Mouse (Mus musculus): ENCODE measurements at regions not wholly inside any gene's neighbourhood (a gene's known extent, or its start where the extent isn't known, plus 50 kb on each side); places are given as distances from the start of the nearest gene placed in this dataset.

- DNase-seq (ENCODE audit: low spot score) = no peak
- intact Hi-C loops (cut with DNase I) = no loop called here
Observed at GRCm38 (mm10) chr10:109188761-109189503, 178.2 kb upstream of the Syt1 start.

DNA sequence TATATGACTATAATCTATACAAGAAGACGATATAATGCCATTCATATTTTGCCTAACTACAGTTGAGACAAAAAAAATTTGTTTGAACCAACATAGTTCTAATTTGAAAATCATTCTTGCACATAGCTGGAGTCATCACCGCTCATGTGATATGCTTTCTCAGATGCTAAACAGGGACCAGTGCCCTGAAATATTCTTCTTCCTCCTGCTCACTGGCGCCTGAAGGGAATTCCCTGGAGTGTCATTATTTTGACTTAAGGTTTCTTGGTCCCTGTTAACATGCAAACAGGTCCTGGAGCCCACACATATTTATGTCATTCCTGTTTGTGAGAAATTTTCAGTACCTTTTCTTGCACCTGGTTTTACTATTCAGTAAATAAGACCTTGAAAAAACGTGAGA lies 177.5 kb upstream of the Syt1 start:
- DNase-seq (ENCODE audit: low spot score) = no peak
- intact Hi-C loops (cut with DNase I) = no loop called here

DNA sequence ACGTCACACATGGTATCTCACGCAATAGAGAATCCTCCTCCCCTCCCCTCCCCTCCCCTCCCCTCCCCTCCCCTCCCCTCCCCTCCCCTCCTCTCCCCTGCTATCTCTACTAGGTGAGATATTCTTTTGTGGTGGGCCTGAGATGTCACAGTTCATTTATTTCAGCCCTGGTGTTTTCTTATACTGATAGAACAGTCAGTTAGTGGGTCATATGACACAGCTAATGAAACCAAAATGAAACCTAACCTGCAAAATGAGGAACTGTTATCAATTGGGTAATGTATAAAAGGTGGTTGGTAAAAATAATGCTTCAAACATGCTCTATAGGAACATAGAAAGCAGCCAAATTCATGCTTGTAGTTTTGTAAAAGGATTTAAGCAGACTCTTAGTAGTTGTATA lies 174.5 kb upstream of the Syt1 start:
- no peak for DNase-seq (ENCODE audit: low spot score)
- intact Hi-C loops (cut with DNase I) = no loop called here

DNA sequence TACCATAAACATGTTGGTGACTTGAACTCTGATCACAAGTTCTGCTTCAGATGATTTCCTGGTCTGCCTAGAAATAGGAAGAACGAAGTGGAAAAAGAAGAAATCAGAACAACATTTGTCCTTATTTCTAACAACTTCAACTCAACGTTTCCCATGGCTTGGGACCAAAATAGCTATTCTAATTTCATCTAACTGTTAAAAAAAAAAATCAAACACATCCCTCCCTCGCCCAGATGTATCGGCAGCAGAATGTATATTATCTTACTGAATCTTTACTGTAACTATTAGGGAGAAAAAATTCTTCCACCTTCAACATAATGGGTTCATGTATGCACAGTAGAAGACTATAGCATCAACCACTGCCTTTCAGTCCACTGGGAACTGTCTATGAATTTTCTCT lies 169.7 kb upstream of the Syt1 start:
- no peak for DNase-seq (ENCODE audit: low spot score)
- intact Hi-C loops (cut with DNase I) = no loop called here

DNA sequence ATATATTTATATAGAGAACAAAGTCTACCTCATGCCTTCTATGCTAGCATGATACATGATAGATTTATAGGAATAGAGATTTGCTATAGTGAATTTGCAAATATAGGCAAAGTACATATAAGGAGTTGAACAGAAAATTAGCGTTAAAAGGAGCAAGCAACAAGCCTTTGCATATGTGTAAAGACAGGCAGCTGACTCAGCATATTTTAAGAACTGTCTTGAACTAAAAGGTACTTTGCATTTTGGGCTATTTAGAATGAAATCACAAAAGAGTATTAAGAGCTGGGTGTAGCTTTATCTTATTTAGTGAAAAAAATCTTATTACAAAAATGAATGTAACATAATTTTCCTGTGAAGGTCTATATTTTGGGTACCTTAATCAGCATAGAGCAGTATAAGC lies 149.9 kb upstream of the Syt1 start:
- intact Hi-C loops (cut with DNase I) = no loop called here
- DNase-seq (ENCODE audit: low spot score) = no peak

GRCm38 (mm10) chr10:109155768-109156167 lies 145.0 kb upstream of the Syt1 start:
- intact Hi-C loops (cut with DNase I) = no loop called here
- no peak for DNase-seq (ENCODE audit: low spot score)

DNA sequence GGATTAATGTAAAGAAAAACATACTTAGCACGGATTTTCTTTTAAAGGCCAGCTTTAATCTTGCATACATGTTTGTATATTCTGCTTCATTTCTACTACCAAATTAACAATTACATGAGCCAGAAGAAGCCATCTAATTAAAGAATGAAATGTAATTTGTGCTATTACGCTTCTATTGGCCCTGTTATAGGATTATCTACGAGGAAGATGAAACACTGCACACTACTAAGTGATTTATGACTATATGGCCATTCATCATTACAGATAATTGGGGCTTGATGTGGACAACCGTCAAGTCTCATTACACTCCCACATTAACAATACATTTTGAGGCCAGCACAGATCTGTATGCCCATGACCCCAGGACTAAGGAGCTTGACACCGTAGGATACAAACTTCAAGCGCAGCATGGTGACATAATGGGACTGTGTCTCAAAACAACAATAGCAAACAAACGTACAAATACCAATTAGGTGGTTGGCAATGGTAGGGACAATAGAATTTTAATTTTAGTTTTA lies 129.7 kb upstream of the Syt1 start:
- intact Hi-C loops (cut with DNase I) = no loop called here
- no peak for DNase-seq (ENCODE audit: low spot score)

GRCm38 (mm10) chr10:109136763-109137732 lies 126.3 kb upstream of the Syt1 start:
- DNase-seq (ENCODE audit: low spot score) = no peak
- intact Hi-C loops (cut with DNase I) = no loop called here

DNA sequence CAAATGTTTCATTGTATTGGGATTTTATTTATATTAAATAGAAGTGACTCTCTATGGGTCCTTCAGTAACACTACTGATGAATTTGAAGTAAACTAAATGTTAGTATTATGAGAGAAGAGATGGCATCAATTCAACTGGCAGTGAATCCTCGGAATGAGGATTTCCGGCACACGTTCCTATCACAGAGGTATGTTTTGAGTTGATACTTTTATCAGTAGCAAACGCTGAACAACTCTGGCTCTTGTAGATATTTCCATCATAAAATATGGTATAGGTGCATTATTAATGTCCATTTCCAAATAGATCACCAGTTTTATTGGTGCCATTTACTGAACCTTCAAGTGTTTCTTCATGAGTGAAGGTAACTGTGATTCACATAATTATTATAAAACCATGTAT lies 123.7 kb upstream of the Syt1 start:
- no peak for DNase-seq (ENCODE audit: low spot score)
- intact Hi-C loops (cut with DNase I) = no loop called here

GRCm38 (mm10) chr10:109132091-109132573 lies 121.3 kb upstream of the Syt1 start:
- DNase-seq (ENCODE audit: low spot score) = no peak
- intact Hi-C loops (cut with DNase I) = no loop called here

GRCm38 (mm10) chr10:109129552-109130110 lies 118.8 kb upstream of the Syt1 start:
- DNase-seq (ENCODE audit: low spot score) = no peak
- intact Hi-C loops (cut with DNase I) = no loop called here

DNA sequence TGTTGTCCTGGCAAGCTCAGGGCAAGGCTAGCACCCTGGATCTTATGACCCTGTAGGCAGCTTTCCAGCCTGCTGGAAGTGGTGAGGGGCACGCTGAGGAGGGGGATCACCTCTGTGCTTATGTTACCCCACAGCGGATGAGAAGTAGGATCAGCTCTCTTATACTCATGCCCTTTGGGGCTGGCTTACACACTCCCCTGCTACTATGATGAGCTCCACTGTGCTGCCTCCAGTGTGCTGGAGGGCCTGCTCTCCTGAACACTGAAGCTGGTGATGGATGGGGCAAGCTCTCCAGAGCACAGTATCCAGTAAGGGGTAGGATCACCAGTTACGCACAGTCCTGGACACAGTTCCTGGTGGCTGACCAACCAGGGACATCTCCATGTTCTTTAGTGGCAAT lies 118.3 kb upstream of the Syt1 start:
- intact Hi-C loops (cut with DNase I) = no loop called here
- DNase-seq (ENCODE audit: low spot score) = no peak

DNA sequence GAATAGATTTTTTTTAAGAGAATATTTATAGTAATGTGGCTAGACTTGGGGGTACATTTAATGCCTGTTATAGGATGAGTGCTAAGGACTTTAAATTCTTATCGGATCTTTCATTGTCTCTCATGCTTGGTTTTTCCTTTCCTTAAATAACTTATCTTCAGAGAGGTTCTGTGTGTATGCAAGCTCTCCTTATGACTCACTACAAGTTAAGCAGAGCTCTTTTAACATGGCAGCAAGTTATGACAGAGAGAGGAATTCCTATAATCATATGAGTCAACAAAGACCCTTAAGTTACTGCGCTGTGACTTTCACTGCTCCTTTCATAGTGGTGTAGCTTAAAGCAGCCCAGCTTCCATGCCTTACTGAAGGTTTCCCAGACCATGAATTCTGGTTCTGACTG lies 115.9 kb upstream of the Syt1 start:
- intact Hi-C loops (cut with DNase I) = no loop called here
- no peak for DNase-seq (ENCODE audit: low spot score)

- intact Hi-C loops (cut with DNase I) = no loop called here
- no peak for DNase-seq (ENCODE audit: low spot score)
Observed at GRCm38 (mm10) chr10:109117143-109117542, 106.4 kb upstream of the Syt1 start.

- DNase-seq (ENCODE audit: low spot score) = no peak
- intact Hi-C loops (cut with DNase I) = no loop called here
Observed at GRCm38 (mm10) chr10:109115013-109115627, 104.3 kb upstream of the Syt1 start.

- DNase-seq (ENCODE audit: low spot score) = no peak
- intact Hi-C loops (cut with DNase I) = no loop called here
Observed at GRCm38 (mm10) chr10:109105781-109106180, 95.0 kb upstream of the Syt1 start.

GRCm38 (mm10) chr10:109092219-109092618 lies 81.4 kb upstream of the Syt1 start:
- no peak for DNase-seq (ENCODE audit: low spot score)
- intact Hi-C loops (cut with DNase I) = no loop called here

DNA sequence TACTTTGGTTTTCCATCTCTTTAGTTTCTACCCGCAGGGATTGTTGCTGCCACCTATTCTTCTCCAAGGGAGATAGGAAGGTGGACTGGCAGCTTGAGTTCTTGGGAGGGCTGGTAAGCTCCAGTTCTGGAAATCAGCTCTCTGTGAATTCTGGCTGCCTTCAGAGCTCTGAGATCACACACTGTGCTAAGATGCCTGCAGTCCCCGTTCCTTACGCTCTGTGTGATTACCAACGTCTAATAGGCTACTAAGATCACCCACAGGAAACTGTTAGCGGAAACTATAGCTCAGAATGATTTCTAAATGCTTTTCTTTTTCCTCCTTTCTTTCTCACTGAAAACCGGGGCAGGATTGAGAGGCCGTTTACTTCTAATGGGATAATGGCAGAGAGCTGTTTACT lies 69.0 kb upstream of the Syt1 start:
- DNase-seq (ENCODE audit: low spot score) = no peak
- intact Hi-C loops (cut with DNase I) = no loop called here

GRCm38 (mm10) chr10:109074218-109074617 lies 63.4 kb upstream of the Syt1 start:
- intact Hi-C loops (cut with DNase I) = no loop called here
- DNase-seq (ENCODE audit: low spot score) = no peak

Data from heart, postnatal 25 days (tissue).